Mouse (Mus musculus) hindbrain, embryonic 10.5 days (tissue): ENCODE measurements around the gene Col6a2. TPM values are rescaled to one million over a fixed set of nuclear protein-coding genes. Genes with fewer than 3 reads are reported as not detected.

Experiments used
- DNase-seq: peaks from one replicate; pipeline ENCODE4 v3.0.0-alpha.2; 2017; ENCODE audit warnings: low spot score
- H3K27ac ChIP-seq: fragments of 300-500 bp; sonication (generic); 2 replicates; pipeline ENCODE4 v1.5.1; 2016; ENCODE audit warnings: mild to moderate bottlenecking, moderate library complexity
- H3K27me3 ChIP-seq: fragments of 300-500 bp; sonication (generic); 2 replicates; pipeline ENCODE4 v1.6.1; 2016; ENCODE audit warnings: mild to moderate bottlenecking; ENCODE audit not compliant: poor library complexity, insufficient read depth, severe bottlenecking
- H3K36me3 ChIP-seq: fragments of 300-500 bp; sonication (generic); 2 replicates; pipeline ENCODE4 v1.6.1; 2016; ENCODE audit warnings: mild to moderate bottlenecking, moderate library complexity
- H3K4me1 ChIP-seq: fragments of 300-500 bp; sonication (generic); replicated peaks from 2 replicates; pipeline ENCODE4 v1.6.1; 2016; ENCODE audit warnings: mild to moderate bottlenecking
- H3K4me3 ChIP-seq: fragments of 300-500 bp; sonication (generic); 2 replicates; pipeline ENCODE4 v1.5.1; 2016; ENCODE audit warnings: mild to moderate bottlenecking, moderate library complexity
- H3K9me3 ChIP-seq: fragments of 300-500 bp; sonication (generic); 2 replicates; pipeline ENCODE4 v1.6.1; 2016; ENCODE audit warnings: mild to moderate bottlenecking, moderate library complexity
- WGBS: fragments of 180-500 bp; shearing (Covaris S2); methylation state at CpG from one replicate; pipeline ENCODE4 v1.1.7; 2016; 5-methylcytosine and 5-hydroxymethylcytosine counted together
- polyA plus RNA-seq: library from polyadenylated mRNA; unstranded; fragments of >200 nt; fragmentation: Nextera tagmentation; extraction: Ambion mirVana; gene quantifications from 2 replicates; pipeline ENCODE4 v1.2.1, GENCODE M21; 2016

The Col6a2 gene
- polyA plus RNA-seq, 1 experiment from 2014 or later: 16.5 TPM

- H3K27me3 ChIP-seq: no peaks in the 10 kb centered on the region
- no peak overlapping the region for H3K4me3 ChIP-seq
- no peak overlapping the region for H3K27ac ChIP-seq
- H3K9me3 ChIP-seq: no peaks in the 10 kb centered on the region
- no peak for DNase-seq
- WGBS: 88% methylated on average over 4 of the region's 4 CpGs
- H3K4me1 ChIP-seq: 0 out of 2 replicates have a peak, but pooled peaks cover 3% of the 10 kb centered on the region
- H3K36me3 ChIP-seq: no peaks in the 10 kb centered on the region
Measured at GRCm38 (mm10) chr10:76645686-76646085, 22.3 kb upstream of the Col6a2 start.

GRCm38 (mm10) chr10:76645066-76645465 lies 21.6 kb upstream of the Col6a2 start:
- Histone ChIP-seq H3K9me3 (no peaks in the 10 kb centered on the region), H3K36me3 (no peaks in the 10 kb centered on the region)

GRCm38 (mm10) chr10:76643999-76644398 lies 20.6 kb upstream of the Col6a2 start:
- WGBS: 90% methylated on average over 4 of the region's 4 CpGs
- Histone ChIP-seq H3K27me3 (no peaks in the 10 kb centered on the region), H3K4me3 (no peak overlapping the region), H3K9me3 (no peaks in the 10 kb centered on the region), H3K36me3 (no peaks in the 10 kb centered on the region), H3K27ac (no peak overlapping the region), H3K4me1 (0 out of 2 replicates have a peak, but pooled peaks cover 3% of the 10 kb centered on the region)
- DNase-seq: no peak

More at GRCm38 (mm10) chr10:76645066-76645465, 21.6 kb upstream of the Col6a2 start:
- Histone ChIP-seq H3K27ac (no peak overlapping the region), H3K4me3 (no peak overlapping the region), H3K27me3 (no peaks in the 10 kb centered on the region), H3K4me1 (0 out of 2 replicates have a peak, but pooled peaks cover 3% of the 10 kb centered on the region)
- DNase-seq: no peak

GRCm38 (mm10) chr10:76643446-76643845 lies 20.0 kb upstream of the Col6a2 start:
- Histone ChIP-seq H3K36me3 (no peaks in the 10 kb centered on the region), H3K9me3 (no peaks in the 10 kb centered on the region), H3K27me3 (no peaks in the 10 kb centered on the region), H3K4me3 (no peak overlapping the region), H3K27ac (no peak overlapping the region), H3K4me1 (0 out of 2 replicates have a peak, but pooled peaks cover 3% of the 10 kb centered on the region)
- no peak for DNase-seq
- WGBS: 86% methylated on average over 9 of the region's 9 CpGs

GRCm38 (mm10) chr10:76642628-76643434 lies 19.4 kb upstream of the Col6a2 start:
- Histone ChIP-seq H3K36me3 (no peaks in the 10 kb centered on the region), H3K27me3 (no peaks in the 10 kb centered on the region), H3K4me3 (no peak overlapping the region), H3K4me1 (0 out of 2 replicates have a peak, but pooled peaks cover 3% of the 10 kb centered on the region), H3K27ac (0 out of 2 replicates have a peak overlapping the region, but pooled peaks have one; percentile 9), H3K9me3 (no peaks in the 10 kb centered on the region)
- WGBS: 83% methylated on average over 9 of the region's 9 CpGs
- no peak for DNase-seq

GRCm38 (mm10) chr10:76641894-76642627 lies 18.6 kb upstream of the Col6a2 start:
- 89% methylated on average over 13 of the region's 13 CpGs for WGBS
- H3K4me1 ChIP-seq: 0 out of 2 replicates have a peak, but pooled peaks cover 3% of the 10 kb centered on the region
- DNase-seq: no peak
- no peaks in the 10 kb centered on the region for H3K9me3 ChIP-seq
- H3K27me3 ChIP-seq: no peaks in the 10 kb centered on the region
- no peak overlapping the region for H3K4me3 ChIP-seq
- no peaks in the 10 kb centered on the region for H3K36me3 ChIP-seq
- no peak overlapping the region for H3K27ac ChIP-seq

GRCm38 (mm10) chr10:76639952-76640351 lies 16.5 kb upstream of the Col6a2 start:
- 94% methylated on average over 2 of the region's 2 CpGs for WGBS
- Histone ChIP-seq H3K36me3 (no peaks in the 10 kb centered on the region), H3K27me3 (no peaks in the 10 kb centered on the region), H3K27ac (no peak overlapping the region), H3K4me3 (no peak overlapping the region), H3K9me3 (no peaks in the 10 kb centered on the region), H3K4me1 (peaks cover 13% of the 10 kb centered on the region)
- DNase-seq: no peak

GRCm38 (mm10) chr10:76636601-76637000 lies 13.2 kb upstream of the Col6a2 start:
- Histone ChIP-seq H3K27me3 (no peaks in the 10 kb centered on the region), H3K27ac (peak overlapping the region; percentile 57; the same call in 1 of the 2 replicates), H3K9me3 (no peaks in the 10 kb centered on the region), H3K36me3 (no peaks in the 10 kb centered on the region), H3K4me3 (no peak overlapping the region), H3K4me1 (peaks cover 21% of the 10 kb centered on the region)
- 82% methylated on average over 4 of the region's 4 CpGs for WGBS
- DNase-seq: no peak

GRCm38 (mm10) chr10:76636026-76636425 lies 12.6 kb upstream of the Col6a2 start:
- Histone ChIP-seq H3K9me3 (no peaks in the 10 kb centered on the region), H3K36me3 (no peaks in the 10 kb centered on the region), H3K4me3 (no peak overlapping the region), H3K27ac (peak overlapping the region; percentile 57; the same call in 1 of the 2 replicates), H3K27me3 (no peaks in the 10 kb centered on the region), H3K4me1 (peaks cover 21% of the 10 kb centered on the region)
- DNase-seq: peak; percentile 40
- WGBS: 70% methylated on average over 3 of the region's 3 CpGs

GRCm38 (mm10) chr10:76634584-76634983 lies 11.2 kb upstream of the Col6a2 start:
- H3K36me3 ChIP-seq: no peaks in the 10 kb centered on the region
- H3K27ac ChIP-seq: peak overlapping the region; percentile 59; the same call in 1 of the 2 replicates
- H3K4me1 ChIP-seq: peaks cover 21% of the 10 kb centered on the region
- no peak overlapping the region for H3K4me3 ChIP-seq
- no peak for DNase-seq
- 80% methylated on average over 5 of the region's 5 CpGs for WGBS
- H3K9me3 ChIP-seq: no peaks in the 10 kb centered on the region
- no peaks in the 10 kb centered on the region for H3K27me3 ChIP-seq

- 60% methylated on average over 7 of the region's 7 CpGs for WGBS
Measured at GRCm38 (mm10) chr10:76634094-76634571, 10.7 kb upstream of the Col6a2 start.

GRCm38 (mm10) chr10:76632630-76633029 lies 9.2 kb upstream of the Col6a2 start:
- H3K9me3 ChIP-seq: no peaks in the 10 kb centered on the region

More at GRCm38 (mm10) chr10:76634094-76634571, 10.7 kb upstream of the Col6a2 start:
- Histone ChIP-seq H3K27ac (peak overlapping the region; percentile 59; the same call in 1 of the 2 replicates), H3K9me3 (no peaks in the 10 kb centered on the region), H3K4me3 (no peak overlapping the region), H3K36me3 (no peaks in the 10 kb centered on the region), H3K4me1 (peaks cover 21% of the 10 kb centered on the region), H3K27me3 (no peaks in the 10 kb centered on the region)
- no peak for DNase-seq

More at GRCm38 (mm10) chr10:76632630-76633029, 9.2 kb upstream of the Col6a2 start:
- peaks cover 21% of the 10 kb centered on the region for H3K4me1 ChIP-seq
- no peaks in the 10 kb centered on the region for H3K27me3 ChIP-seq
- H3K36me3 ChIP-seq: no peaks in the 10 kb centered on the region
- H3K27ac ChIP-seq: no peak overlapping the region
- DNase-seq: no peak
- 80% methylated on average over 8 of the region's 8 CpGs for WGBS
- no peak overlapping the region for H3K4me3 ChIP-seq
